Mouse (Mus musculus): ENCODE results near the gene Ubxn7. TPM values are rescaled to one million over a fixed set of nuclear protein-coding genes. Genes with fewer than 3 reads are reported as not detected.
A peak's percentile ranks its signal among the peaks of the same experiment; 100 is the strongest.

The Ubxn7 gene
- polyA plus RNA-seq, 1 experiment from 2014 or later: 13.2 TPM

GRCm38 (mm10) chr16:32419517-32420483, 87.7 kb downstream of the Ubxn7 start, which contains the start of gene Tctex1d2:
Tctex1d2 (plus strand) TSS chr16:32419702.
- TF ChIP-seq EP300 (IDR thresholded peaks at IDR 0.05) (no peak), CTCF (IDR thresholded peaks at IDR 0.05) (peak; percentile 23; the same call in 1 of the 2 replicates)
- DNase-seq (ENCODE audit: low spot score) (peak; percentile 98), ATAC-seq (peak; percentile 99)
- no peaks in the 10 kb centered on the region for H3K36me3 ChIP-seq (ENCODE audit: insufficient read depth, low read length)
- no peaks in the 10 kb centered on the region for H3K9me3 ChIP-seq (ENCODE audit: low read length)
- H3K4me3 ChIP-seq (ENCODE audit: low read depth, low read length): peak within 1 kb of the TSS; percentile 60
- peak within 1 kb of the TSS; percentile 44; the same call in 1 of the 2 replicates for H3K9ac ChIP-seq (replicated peaks; ENCODE audit: low read depth)
- no peaks in the 10 kb centered on the region; the same call in 1 of the 2 replicates for H3K4me1 ChIP-seq (ENCODE audit: insufficient read depth, low read depth, low read length)
- WGBS: 1% methylated on average over 44 of the region's 45 CpGs
- H3K27me3 ChIP-seq (replicated peaks; ENCODE audit: insufficient read depth, low read length): no peaks in the 10 kb centered on the region
- peak within 1 kb of the TSS; percentile 72 for H3K4me2 ChIP-seq (replicated peaks; ENCODE audit: low read depth, low read length)
- H3K27ac ChIP-seq (ENCODE audit: low read length): peak within 1 kb of the TSS; percentile 76

- 81% methylated on average over 3 of the region's 3 CpGs for WGBS
- H3K4me2 ChIP-seq (replicated peaks; ENCODE audit: low read depth, low read length): no peak overlapping the region
- DNase-seq (ENCODE audit: low spot score) (no peak), ATAC-seq (no peak)
- TF ChIP-seq EP300 (IDR thresholded peaks at IDR 0.05) (no peak), CTCF (IDR thresholded peaks at IDR 0.05) (no peak)
- H3K27ac ChIP-seq (ENCODE audit: low read length): no peak overlapping the region
- H3K4me3 ChIP-seq (ENCODE audit: low read depth, low read length): no peak overlapping the region
- no peaks in the 10 kb centered on the region for H3K4me1 ChIP-seq (ENCODE audit: insufficient read depth, low read depth, low read length)
- H3K9me3 ChIP-seq (ENCODE audit: low read length): no peaks in the 10 kb centered on the region
- no peaks in the 10 kb centered on the region for H3K36me3 ChIP-seq (ENCODE audit: insufficient read depth, low read length)
- H3K9ac ChIP-seq (replicated peaks; ENCODE audit: low read depth): no peak overlapping the region
- no peaks in the 10 kb centered on the region for H3K27me3 ChIP-seq (replicated peaks; ENCODE audit: insufficient read depth, low read length)
Measured at GRCm38 (mm10) chr16:32427506-32427905, 95.4 kb downstream of the Ubxn7 start.

- peak; percentile 58 for TF ChIP-seq CTCF (IDR thresholded peaks at IDR 0.05)
- peak; percentile 69 for TF ChIP-seq EP300 (IDR thresholded peaks at IDR 0.05)
- H3K27ac ChIP-seq (ENCODE audit: low read length): peak within 1 kb of the TSS; percentile 85
- H3K9ac ChIP-seq (replicated peaks; ENCODE audit: low read depth): peak within 1 kb of the TSS; percentile 74
- WGBS: 3% methylated on average over 54 of the region's 54 CpGs
- ATAC-seq (peak; percentile 95), DNase-seq (ENCODE audit: low spot score) (peak; percentile 97)
- H3K36me3 ChIP-seq (ENCODE audit: insufficient read depth, low read length): no peaks in the 10 kb centered on the region
- H3K4me2 ChIP-seq (replicated peaks; ENCODE audit: low read depth, low read length): peak within 1 kb of the TSS; percentile 80
- peak within 1 kb of the TSS; percentile 70 for H3K4me3 ChIP-seq (ENCODE audit: low read depth, low read length)
- no peaks in the 10 kb centered on the region for H3K9me3 ChIP-seq (ENCODE audit: low read length)
- no peaks in the 10 kb centered on the region for H3K27me3 ChIP-seq (replicated peaks; ENCODE audit: insufficient read depth, low read length)
- no peaks in the 10 kb centered on the region for H3K4me1 ChIP-seq (ENCODE audit: insufficient read depth, low read depth, low read length)
Measured at GRCm38 (mm10) chr16:32430474-32431046, 98.5 kb downstream of the Ubxn7 start, which contains the start of gene Pcyt1a. Pcyt1a (plus strand) TSS chr16:32430921.

- Histone ChIP-seq H3K27ac (ENCODE audit: low read length) (peak overlapping the region; percentile 85), H3K36me3 (ENCODE audit: insufficient read depth, low read length) (no peaks in the 10 kb centered on the region), H3K9ac (replicated peaks; ENCODE audit: low read depth) (peak overlapping the region; percentile 74), H3K9me3 (ENCODE audit: low read length) (no peaks in the 10 kb centered on the region), H3K4me1 (ENCODE audit: insufficient read depth, low read depth, low read length) (no peaks in the 10 kb centered on the region), H3K4me3 (ENCODE audit: low read depth, low read length) (peak overlapping the region; percentile 70), H3K27me3 (replicated peaks; ENCODE audit: insufficient read depth, low read length) (no peaks in the 10 kb centered on the region), H3K4me2 (replicated peaks; ENCODE audit: low read depth, low read length) (peak overlapping the region; percentile 80)
- ATAC-seq (no peak), DNase-seq (ENCODE audit: low spot score) (peak; percentile 40)
- 0% methylated on average over 28 of the region's 28 CpGs for WGBS
- no peak for TF ChIP-seq EP300 (IDR thresholded peaks at IDR 0.05)
- TF ChIP-seq CTCF (IDR thresholded peaks at IDR 0.05): no peak
Measured at GRCm38 (mm10) chr16:32431047-32431591, 99.1 kb downstream of the Ubxn7 start.

GRCm38 (mm10) chr16:32431926-32432325, 99.9 kb downstream of the Ubxn7 start:
- no peaks in the 10 kb centered on the region for H3K36me3 ChIP-seq (ENCODE audit: insufficient read depth, low read length)
- H3K9me3 ChIP-seq (ENCODE audit: low read length): no peaks in the 10 kb centered on the region
- peak overlapping the region; percentile 80 for H3K4me2 ChIP-seq (replicated peaks; ENCODE audit: low read depth, low read length)
- no peak overlapping the region for H3K9ac ChIP-seq (replicated peaks; ENCODE audit: low read depth)
- ATAC-seq (no peak), DNase-seq (ENCODE audit: low spot score) (no peak)
- WGBS: 83% methylated on average over 1 of the region's 1 CpGs
- no peak overlapping the region for H3K27ac ChIP-seq (ENCODE audit: low read length)
- no peak for TF ChIP-seq EP300 (IDR thresholded peaks at IDR 0.05)
- TF ChIP-seq CTCF (IDR thresholded peaks at IDR 0.05): no peak
- peak overlapping the region; percentile 70; the same call in 1 of the 2 replicates for H3K4me3 ChIP-seq (ENCODE audit: low read depth, low read length)
- H3K27me3 ChIP-seq (replicated peaks; ENCODE audit: insufficient read depth, low read length): no peaks in the 10 kb centered on the region
- H3K4me1 ChIP-seq (ENCODE audit: insufficient read depth, low read depth, low read length): no peaks in the 10 kb centered on the region

- ATAC-seq (peak; percentile 15), DNase-seq (ENCODE audit: low spot score) (peak; percentile 86)
- no peaks in the 10 kb centered on the region for H3K4me1 ChIP-seq (ENCODE audit: insufficient read depth, low read depth, low read length)
- 40% methylated on average over 2 of the region's 2 CpGs for WGBS
- H3K27me3 ChIP-seq (replicated peaks; ENCODE audit: insufficient read depth, low read length): no peaks in the 10 kb centered on the region
- H3K27ac ChIP-seq (ENCODE audit: low read length): peak overlapping the region; percentile 39
- H3K36me3 ChIP-seq (ENCODE audit: insufficient read depth, low read length): no peaks in the 10 kb centered on the region
- no peak overlapping the region for H3K4me3 ChIP-seq (ENCODE audit: low read depth, low read length)
- no peak overlapping the region for H3K9ac ChIP-seq (replicated peaks; ENCODE audit: low read depth)
- H3K4me2 ChIP-seq (replicated peaks; ENCODE audit: low read depth, low read length): peak overlapping the region; percentile 18; the same call in 1 of the 2 replicates
- no peaks in the 10 kb centered on the region for H3K9me3 ChIP-seq (ENCODE audit: low read length)
- peak; percentile 63 for TF ChIP-seq EP300 (IDR thresholded peaks at IDR 0.05)
- no peak for TF ChIP-seq CTCF (IDR thresholded peaks at IDR 0.05)
Measured at GRCm38 (mm10) chr16:32433138-32433537, 101.1 kb downstream of the Ubxn7 start.

Data from lung, postnatal 0 days (tissue).